24 mouse cellular contexts compared by ENCODE assay signal in the genomic region with DNA sequence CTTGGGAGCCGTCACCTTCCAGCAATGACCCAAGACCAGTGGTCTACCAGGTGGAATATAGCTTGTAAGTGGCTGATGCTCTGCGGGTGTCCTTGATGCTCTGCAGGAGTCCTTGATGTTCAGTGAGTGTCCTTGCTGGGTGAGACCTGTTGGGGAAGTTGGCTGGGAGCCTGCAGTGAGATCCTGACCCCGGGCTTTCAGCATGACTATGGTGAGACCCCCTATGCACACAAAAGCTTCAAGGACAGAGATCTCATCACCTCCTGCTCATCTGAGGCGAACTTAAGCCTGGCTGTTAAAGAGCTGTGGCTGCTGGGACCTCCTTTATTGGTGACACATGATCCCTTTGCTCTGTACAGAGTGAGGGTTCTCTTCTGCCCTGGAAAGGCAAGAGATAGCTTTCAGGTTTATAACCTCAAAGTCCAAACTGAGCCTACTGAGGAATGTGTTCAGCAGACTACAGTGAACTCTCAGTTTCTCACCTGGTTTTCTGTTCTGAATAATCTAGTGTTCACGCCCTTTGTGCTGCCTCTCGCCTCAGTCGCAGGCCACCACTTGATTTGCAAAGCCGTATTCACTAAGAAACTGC. TPM values are rescaled to one million over a fixed set of nuclear protein-coding genes. Genes with fewer than 3 reads are reported as not detected.
DNase-seq lines count a peak whose midpoint lies in the region; ATAC-seq and TF ChIP-seq lines count a peak whose summit lies in the region.
"Had no signal": no experiment of that assay in that cellular context is flagged by ENCODE, and none has a peak within 500 bp of the region (broad histone marks: within the 10 kb centered on the region; RNA-seq: fewer than 3 reads in every experiment).

No protein-coding gene starts in this region.

- peaks cover 61% of the 10 kb centered on the region for H3K36me3 ChIP-seq in heart, embryonic 14.5 days (ENCODE audit: control insufficient read depth, insufficient read depth, low read length)
- peaks cover 5% of the 10 kb centered on the region; the same call in 1 of the 2 replicates for H3K36me3 ChIP-seq in E14TG2a.4 (ENCODE audit: insufficient read depth, low read length)
- H3K36me3 ChIP-seq in intestine, embryonic 16.5 days (ENCODE audit: control insufficient read depth, insufficient read depth, low read length), result peaks cover 9% of the 10 kb centered on the region

- 65% methylated on average over 8 of the region's 8 CpGs for WGBS in heart, embryonic 14.5 days
- 64% methylated on average over 8 of the region's 8 CpGs for WGBS in intestine, embryonic 16.5 days

- H3K4me1 ChIP-seq in heart, embryonic 14.5 days (ENCODE audit: control insufficient read depth in 2 of 2, insufficient read depth in 2 of 2, low read length in 2 of 2), result peaks cover 36 to 47% of the 10 kb centered on the region in 2 experiments
- peaks cover 73% of the 10 kb centered on the region for H3K4me1 ChIP-seq in E14TG2a.4 (replicated peaks; ENCODE audit: low read depth, low read length)
- H3K4me1 ChIP-seq in intestine, embryonic 16.5 days (ENCODE audit: control insufficient read depth, insufficient read depth, low read length), result peaks cover 50% of the 10 kb centered on the region

- intact Hi-C loops in heart, postnatal 25 days (cut with DNase I), result no loop called here

- ATAC-seq in heart, embryonic 14.5 days (ENCODE audit: insufficient number of reproducible peaks, insufficient read depth, low FRiP score, low read depth), result no peak
- ATAC-seq in intestine, embryonic 16.5 days, result peak; percentile 70
- ATAC-seq: liver, embryonic 12.5 days; midbrain, embryonic 13.5 days; Patski had no signal

- no peak overlapping the region for H3K4me2 ChIP-seq in heart, embryonic 14.5 days (ENCODE audit: low read length)
- no peak overlapping the region for H3K4me2 ChIP-seq in intestine, embryonic 16.5 days (ENCODE audit: low read depth, low read length)
- H3K4me2 ChIP-seq: embryonic facial prominence, embryonic 12.5 days; hindbrain, embryonic 12.5 days; limb, embryonic 13.5 days; liver, embryonic 12.5 days; midbrain, embryonic 13.5 days had no signal

- DNase-seq in adrenal gland, adult 2 months, result peak; percentile 57
- no peak for DNase-seq in adrenal gland, postnatal 4 days (ENCODE audit: low spot score in 2 of 2)
- no peak for DNase-seq in heart, postnatal 25 days (ENCODE audit: low spot score)
- no peak for DNase-seq in urinary bladder, postnatal 10 days (ENCODE audit: low spot score)
- no peak for DNase-seq in lung, postnatal 10 days
- DNase-seq: cerebellum, adult 2 months; cerebellum, postnatal 25 days; gastrocnemius, postnatal 25 days; kidney, postnatal 36 days; lung, adult 2 months; lung, postnatal 36 days; right cerebral cortex, postnatal 14 days; spleen, adult 18-20 months had no signal

- TF ChIP-seq CTCF in E14TG2a.4 (conservative IDR thresholded peaks at IDR 0.05; ENCODE audit: low read length), result no peak

- H3K9me3 ChIP-seq in heart, embryonic 14.5 days (ENCODE audit: control insufficient read depth, low read length), result no peaks in the 10 kb centered on the region
- no peaks in the 10 kb centered on the region for H3K9me3 ChIP-seq in E14TG2a.4 (ENCODE audit: low read length)
- H3K9me3 ChIP-seq in intestine, embryonic 16.5 days (ENCODE audit: control insufficient read depth, low read length), result no peaks in the 10 kb centered on the region
- H3K9me3 ChIP-seq: embryonic facial prominence, embryonic 12.5 days; G1E; hindbrain, embryonic 12.5 days; limb, embryonic 13.5 days; liver, embryonic 12.5 days; megakaryocyte, embryonic 14.5 days; midbrain, embryonic 13.5 days had no signal

- peak overlapping the region; percentile 1 to 57; a peak in 2 of 4 replicates for H3K27ac ChIP-seq in heart, embryonic 14.5 days (replicated peaks in 1 of 2; ENCODE audit: control insufficient read depth in 1 of 2, insufficient read depth in 1 of 2, low read depth in 2 of 2, low read length in 2 of 2)
- peak overlapping the region; percentile 47 for H3K27ac ChIP-seq in intestine, embryonic 16.5 days (ENCODE audit: low read length)
- H3K27ac ChIP-seq: embryonic facial prominence, embryonic 12.5 days; hindbrain, embryonic 12.5 days; limb, embryonic 13.5 days; liver, embryonic 12.5 days; midbrain, embryonic 13.5 days had no signal

- no peaks in the 10 kb centered on the region for H3K27me3 ChIP-seq in heart, embryonic 14.5 days (ENCODE audit: control insufficient read depth, insufficient read depth, low read length)
- H3K27me3 ChIP-seq in E14TG2a.4 (ENCODE audit: insufficient read depth, low read length), result peaks cover 10% of the 10 kb centered on the region; the same call in 1 of the 2 replicates
- H3K27me3 ChIP-seq in intestine, embryonic 16.5 days (replicated peaks; ENCODE audit: control insufficient read depth, insufficient read depth, low read length), result no peaks in the 10 kb centered on the region
- H3K27me3 ChIP-seq: embryonic facial prominence, embryonic 12.5 days; limb, embryonic 13.5 days; liver, embryonic 12.5 days; midbrain, embryonic 13.5 days; Patski had no signal

- H3K4me3 ChIP-seq in heart, embryonic 14.5 days (ENCODE audit: control insufficient read depth in 1 of 2, insufficient read depth in 1 of 2, low read depth in 1 of 2, low read length in 2 of 2), result no peak overlapping the region
- peak overlapping the region; percentile 17; the same call in 1 of the 2 replicates for H3K4me3 ChIP-seq in E14TG2a.4 (replicated peaks; ENCODE audit: low read length)
- no peak overlapping the region for H3K4me3 ChIP-seq in intestine, embryonic 16.5 days (ENCODE audit: low read length)
- H3K4me3 ChIP-seq: embryonic facial prominence, embryonic 12.5 days; hindbrain, embryonic 12.5 days; limb, embryonic 13.5 days; liver, embryonic 12.5 days; megakaryocyte, embryonic 14.5 days; midbrain, embryonic 13.5 days had no signal

- no peak overlapping the region for H3K9ac ChIP-seq in heart, embryonic 14.5 days (ENCODE audit: low read length)
- no peak overlapping the region for H3K9ac ChIP-seq in intestine, embryonic 16.5 days (ENCODE audit: low read depth, low read length)
- H3K9ac ChIP-seq: embryonic facial prominence, embryonic 12.5 days; hindbrain, embryonic 12.5 days; limb, embryonic 13.5 days; liver, embryonic 12.5 days; midbrain, embryonic 13.5 days had no signal

RNA-seq across cellular contexts. Expression of gene Ifngr2, which starts 8.2 kb away (rescaled TPM):
- 10 to 100 TPM; 19.9 to 34.0 TPM for total RNA-seq in adrenal gland, adult 2 months (2021)
- 25.1 and 39.2 TPM in 2 replicates for polyA plus RNA-seq in adrenal gland, adult 2 months (2012; rRNA removed)
- total RNA-seq in adrenal gland, postnatal 4 days (2021), result 10 to 100 TPM; 38.5 to 40.9 TPM
- 140 and 146 TPM in 2 replicates for polyA plus RNA-seq in heart, embryonic 14.5 days (2014; fragmentation: Nextera tagmentation; extraction: Ambion mirVana)
- 100 to 1,000 TPM; 153 to 157 TPM for total RNA-seq in heart, postnatal 25 days (2021)
- 116 and 117 TPM in 2 replicates for polyA plus RNA-seq in intestine, embryonic 16.5 days (2015; fragmentation: Nextera tagmentation; extraction: Ambion mirVana)

RNA-seq across cellular contexts. Expression of gene Tmem50b, which starts 42.5 kb away (rescaled TPM):
- 10 to 100 TPM; 60.0 to 62.2 TPM for total RNA-seq in adrenal gland, adult 2 months (2021)
- 27.4 and 34.4 TPM in 2 replicates for polyA plus RNA-seq in adrenal gland, adult 2 months (2012; rRNA removed)
- 10 to 100 TPM; 29.2 to 29.8 TPM for total RNA-seq in adrenal gland, postnatal 4 days (2021)
- 60.5 and 67.5 TPM in 2 replicates for polyA plus RNA-seq in heart, embryonic 14.5 days (2014; fragmentation: Nextera tagmentation; extraction: Ambion mirVana)
- 10 to 100 TPM; 65.5 to 74.3 TPM for total RNA-seq in heart, postnatal 25 days (2021)
- 33.8 and 34.3 TPM in 2 replicates for polyA plus RNA-seq in intestine, embryonic 16.5 days (2015; fragmentation: Nextera tagmentation; extraction: Ambion mirVana)
